Mouse (Mus musculus): ENCODE measurements around the gene Vdr.

Vdr gene

DNA sequence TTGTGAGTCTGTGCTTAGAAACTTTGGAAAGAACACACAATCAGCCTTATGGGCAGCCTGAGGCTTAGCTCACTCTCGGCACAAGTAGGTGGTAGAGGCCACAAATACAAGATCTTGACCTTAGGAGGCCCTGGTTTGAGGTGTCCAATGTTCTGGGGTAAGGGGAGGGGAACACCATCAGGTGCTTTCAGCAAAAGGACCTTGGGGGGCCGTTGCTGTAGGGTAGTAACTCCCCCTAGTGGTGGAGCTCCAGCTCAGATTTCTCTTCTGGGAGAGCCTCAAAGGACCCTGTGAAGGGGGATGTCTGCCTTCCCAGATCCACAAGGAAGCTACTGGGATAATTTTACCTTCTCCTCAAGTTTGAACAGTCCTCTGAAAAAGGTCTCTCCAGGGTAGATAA, 60.0 kb downstream of the Vdr start:
- no peak for DNase-seq (ENCODE audit: extremely low spot score, low read depth, low spot score)

DNA sequence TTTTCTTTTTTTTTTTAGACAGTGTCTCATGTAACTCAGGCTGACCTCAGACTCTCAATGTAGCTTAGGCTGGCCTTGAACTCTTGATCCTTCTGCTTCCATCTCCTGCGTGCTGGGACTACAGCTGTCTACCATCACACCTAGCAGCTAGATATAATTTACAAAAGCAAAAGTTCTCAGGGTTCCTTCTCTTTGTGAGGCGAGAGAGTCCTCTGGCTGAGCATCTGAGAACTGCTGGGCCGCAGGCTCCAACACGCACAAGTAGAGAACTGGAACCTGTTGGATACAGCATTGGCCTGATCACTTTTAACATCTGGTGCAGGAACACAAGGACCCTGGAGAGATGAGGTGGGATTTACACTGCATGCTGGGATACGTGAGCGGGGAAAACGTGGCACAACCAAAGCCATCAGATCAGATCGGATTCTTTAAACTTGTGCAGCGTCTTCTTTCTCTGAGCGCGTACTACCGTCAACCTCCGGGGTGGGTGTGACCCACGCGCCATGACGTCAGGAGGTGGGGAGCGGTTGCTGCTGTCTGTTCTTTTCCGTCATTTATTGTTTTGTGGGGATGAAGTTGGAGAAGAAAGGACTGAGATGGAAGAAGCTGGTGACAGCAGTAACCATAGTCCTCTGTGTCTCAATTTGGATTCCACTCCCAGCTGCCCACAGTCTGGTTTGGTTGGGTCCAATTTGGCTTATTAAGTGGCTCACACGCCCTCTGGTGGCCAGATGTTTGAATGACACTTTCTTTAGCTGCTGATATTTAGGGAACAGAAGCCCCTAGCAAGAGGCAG, 61.1 kb downstream of the Vdr start:
- DNase-seq (ENCODE audit: extremely low spot score, low read depth, low spot score) = peak; percentile 89

DNA sequence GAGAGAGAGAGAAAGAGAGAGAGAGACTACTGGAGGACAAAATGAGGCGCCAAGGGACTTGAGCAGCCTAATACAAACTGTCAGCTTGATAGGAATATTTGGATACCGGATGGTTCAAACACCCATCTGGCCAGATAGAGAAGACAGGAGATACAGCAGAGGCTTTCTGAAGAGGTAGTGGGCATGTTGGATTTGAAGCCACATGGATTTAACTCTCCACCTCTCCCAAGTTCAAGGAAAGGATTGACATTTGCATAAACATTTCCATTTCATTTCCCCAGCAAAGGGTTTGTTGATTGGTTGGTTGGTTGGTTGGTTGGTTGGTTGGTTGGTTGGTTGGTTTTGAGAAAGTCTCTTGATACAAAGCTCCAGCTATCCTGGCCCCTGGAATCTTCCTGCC, 62.6 kb downstream of the Vdr start:
- DNase-seq (ENCODE audit: extremely low spot score, low read depth, low spot score) = no peak

- no peak for DNase-seq (ENCODE audit: extremely low spot score, low read depth, low spot score)
These were observed 63.1 kb downstream of the Vdr start for GRCm38 (mm10) chr15:97847285-97847684.

DNA sequence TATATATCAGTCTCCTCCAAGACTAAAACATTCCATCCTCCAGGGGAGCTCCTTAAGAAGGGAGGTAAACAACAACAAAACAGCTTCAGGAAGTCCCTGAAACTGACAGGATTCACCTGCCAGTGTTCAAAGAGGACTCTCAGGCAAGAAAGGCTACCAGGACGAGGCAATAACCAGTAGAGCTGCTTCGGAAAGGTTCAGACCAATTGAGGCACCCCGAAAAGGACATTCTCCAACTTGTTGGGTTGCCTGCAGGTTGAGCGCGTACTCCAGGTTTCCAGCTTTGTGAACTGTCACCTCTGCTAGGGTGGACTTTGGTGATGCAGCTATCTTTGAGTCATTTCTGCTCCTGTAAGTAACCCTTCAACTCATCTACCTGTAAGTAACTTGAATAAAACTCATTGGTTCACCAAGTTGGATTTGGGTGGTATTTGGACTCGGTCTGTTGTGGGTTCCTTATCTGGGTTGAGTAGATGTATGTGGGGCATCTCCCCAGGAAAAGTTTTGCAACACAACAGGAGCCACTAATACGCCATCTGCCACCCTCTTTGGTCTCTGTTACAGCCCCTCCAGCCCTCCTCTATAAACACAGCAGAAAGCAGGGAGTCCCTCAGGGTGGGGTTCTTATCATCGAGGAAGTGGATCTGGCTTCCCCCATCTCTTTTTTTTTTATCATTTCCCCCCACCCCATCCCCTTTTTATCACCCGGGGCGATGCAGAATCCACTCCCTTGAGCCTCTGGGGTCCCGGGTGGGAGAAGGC, 64.1 kb downstream of the Vdr start:
- DNase-seq (ENCODE audit: extremely low spot score, low read depth, low spot score) = no peak

GRCm38 (mm10) chr15:97844037-97845034, 66.1 kb downstream of the Vdr start, which contains the start of gene Hdac7:
Hdac7 (minus strand) TSS chr15:97844502.
- no peak for DNase-seq (ENCODE audit: extremely low spot score, low read depth, low spot score)

GRCm38 (mm10) chr15:97843247-97843651, 67.2 kb downstream of the Vdr start:
- DNase-seq (ENCODE audit: extremely low spot score, low read depth, low spot score) = no peak

GRCm38 (mm10) chr15:97842058-97842457, 68.4 kb downstream of the Vdr start:
- no peak for DNase-seq (ENCODE audit: extremely low spot score, low read depth, low spot score)

GRCm38 (mm10) chr15:97841383-97841782, 69.0 kb downstream of the Vdr start:
- DNase-seq (ENCODE audit: extremely low spot score, low read depth, low spot score) = no peak

- DNase-seq (ENCODE audit: extremely low spot score, low read depth, low spot score) = no peak
These were observed 69.6 kb downstream of the Vdr start for GRCm38 (mm10) chr15:97840781-97841180.

GRCm38 (mm10) chr15:97839991-97840455, 70.4 kb downstream of the Vdr start:
- no peak for DNase-seq (ENCODE audit: extremely low spot score, low read depth, low spot score)

GRCm38 (mm10) chr15:97839473-97839872, 71.0 kb downstream of the Vdr start:
- no peak for DNase-seq (ENCODE audit: extremely low spot score, low read depth, low spot score)

- no peak for DNase-seq (ENCODE audit: extremely low spot score, low read depth, low spot score)
These were observed 71.4 kb downstream of the Vdr start for GRCm38 (mm10) chr15:97839012-97839411.

GRCm38 (mm10) chr15:97838395-97838794, 72.0 kb downstream of the Vdr start:
- DNase-seq (ENCODE audit: extremely low spot score, low read depth, low spot score) = no peak

DNA sequence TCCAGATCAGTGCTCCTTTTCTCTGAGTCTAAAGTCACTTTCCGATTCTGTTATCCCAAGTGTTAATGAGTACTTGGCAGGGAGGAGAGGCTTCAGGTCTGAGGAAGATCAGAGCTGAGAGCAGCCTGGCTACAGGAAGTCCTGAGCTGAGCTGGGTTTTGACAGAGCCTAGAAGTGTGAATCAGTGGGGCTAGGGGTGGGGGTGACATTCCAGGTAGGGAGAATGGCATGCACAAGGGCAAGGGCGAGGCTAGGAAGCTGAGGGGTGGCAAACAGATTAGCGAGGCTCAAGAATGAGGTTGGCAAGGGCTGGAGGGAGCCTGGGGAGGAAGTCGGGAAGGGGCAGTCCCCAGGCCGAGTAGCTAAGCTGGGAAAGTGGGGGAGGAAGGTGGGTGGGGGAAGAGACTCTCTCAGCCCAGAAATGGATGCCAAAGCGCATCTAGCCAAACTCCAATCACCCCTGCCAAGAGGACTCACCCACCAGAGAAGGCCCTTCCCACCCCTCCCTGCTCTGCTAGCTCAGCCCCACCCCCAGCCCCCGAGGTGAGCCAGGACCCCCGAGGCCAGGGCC, 72.9 kb downstream of the Vdr start:
- DNase-seq (ENCODE audit: extremely low spot score, low read depth, low spot score) = no peak

- no peak for DNase-seq (ENCODE audit: extremely low spot score, low read depth, low spot score)
These were observed 73.6 kb downstream of the Vdr start for GRCm38 (mm10) chr15:97836894-97837247.

DNA sequence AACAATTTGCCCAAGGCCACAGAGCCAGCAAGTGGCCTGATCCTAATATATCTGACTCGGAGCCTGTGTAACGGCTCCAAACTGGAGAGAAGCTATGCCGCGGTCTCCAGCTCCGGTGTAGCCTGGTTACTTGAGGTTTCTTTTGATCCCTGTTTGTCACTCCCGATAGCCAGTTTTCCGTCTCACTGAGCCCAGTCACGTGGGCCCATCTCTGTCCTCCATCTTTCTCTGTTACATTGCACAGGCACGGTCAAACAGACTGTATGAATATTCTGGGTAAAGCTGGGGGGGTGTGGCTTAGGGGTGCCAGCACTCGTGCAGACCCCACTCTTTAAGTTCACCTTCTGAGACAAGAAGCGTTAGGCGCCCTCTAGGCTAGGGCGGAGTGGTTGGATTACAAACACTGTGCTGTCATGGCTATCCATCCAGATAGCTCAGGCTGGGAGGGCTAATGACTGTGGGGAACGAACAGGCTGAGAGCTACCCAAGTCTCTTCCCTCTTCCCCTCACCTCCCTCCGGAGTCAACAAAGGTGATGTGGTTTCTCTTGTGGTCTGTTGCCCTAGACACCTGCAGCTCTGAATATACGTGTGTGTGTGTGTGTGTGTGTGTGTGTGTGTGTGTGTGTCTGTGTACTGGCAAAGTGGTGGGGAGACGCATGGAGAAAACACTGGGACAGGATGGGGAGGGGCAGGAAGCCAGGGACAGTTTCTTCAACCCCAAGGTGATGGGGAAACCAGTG, 74.1 kb downstream of the Vdr start:
- DNase-seq (ENCODE audit: extremely low spot score, low read depth, low spot score) = no peak

DNA sequence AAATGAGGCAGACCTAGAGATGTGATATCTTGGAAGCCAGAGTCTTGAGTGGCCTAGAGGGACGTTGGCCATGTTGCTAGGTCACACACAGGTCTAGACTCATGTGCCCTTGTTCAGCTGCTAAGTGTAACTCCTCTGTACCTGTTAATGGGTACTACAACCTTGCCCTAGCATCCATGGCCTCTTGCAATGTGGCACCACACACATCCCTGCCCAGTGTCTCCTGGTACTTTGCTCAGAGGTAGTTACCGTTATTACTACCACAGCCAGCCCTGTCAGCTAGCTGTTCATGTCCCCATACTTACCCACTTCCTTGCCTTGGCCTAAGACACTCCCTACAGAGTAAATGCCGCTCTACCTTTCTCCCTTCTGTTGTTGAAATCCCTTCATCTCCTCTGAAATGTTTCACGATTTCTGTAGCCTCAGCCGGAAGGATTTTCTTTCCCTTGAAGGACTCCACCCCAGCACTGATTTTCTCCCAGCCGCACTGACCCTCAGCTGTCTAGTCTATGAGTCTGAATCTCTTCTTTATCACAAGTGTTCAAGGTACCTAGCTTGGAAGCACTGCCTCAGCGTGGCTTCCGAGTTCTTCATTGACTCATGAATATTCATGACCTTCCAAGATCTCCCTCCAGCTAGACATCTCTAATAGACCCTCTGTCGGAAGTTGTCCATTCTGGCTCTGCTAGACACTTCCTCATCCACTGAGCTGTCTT, 77.5 kb downstream of the Vdr start:
- DNase-seq (ENCODE audit: extremely low spot score, low read depth, low spot score) = no peak

DNA sequence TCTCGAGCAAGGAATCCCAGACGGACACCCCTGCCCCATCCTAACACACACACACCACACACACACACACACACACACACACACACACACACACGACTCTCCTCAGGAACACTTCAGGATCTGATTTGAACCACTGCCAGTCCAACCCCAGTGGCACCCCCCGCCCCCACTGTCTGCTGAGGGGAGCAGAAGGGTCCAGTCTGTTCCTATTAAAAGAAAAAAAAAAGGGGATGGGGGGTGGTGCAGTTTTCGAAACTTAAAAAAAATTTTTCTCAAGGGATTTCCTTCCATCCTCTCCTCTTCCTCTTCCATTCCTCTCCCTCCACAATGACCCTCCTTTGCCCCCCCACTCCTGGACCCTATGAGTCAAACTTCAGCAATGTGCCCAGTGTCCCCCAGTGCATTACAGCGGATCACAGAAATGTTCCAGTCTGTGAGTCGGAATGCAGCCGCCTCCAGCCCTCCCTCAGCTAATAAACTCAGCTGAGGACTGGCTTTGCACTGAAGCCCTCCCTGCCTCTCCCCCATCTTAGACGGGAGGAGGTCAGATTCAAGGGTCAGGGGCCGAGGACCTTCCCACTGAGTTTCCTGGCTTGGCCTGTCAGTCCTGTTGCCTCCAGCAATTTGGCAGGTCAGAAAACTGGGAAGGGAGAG, 78.3 kb downstream of the Vdr start:
- DNase-seq (ENCODE audit: extremely low spot score, low read depth, low spot score) = no peak

All from hindlimb bud, embryonic 11.5 days (tissue).